Mouse (Mus musculus): ENCODE data around the gene Galnt10.

Galnt10 gene

GRCm38 (mm10) chr11:57635148-57635547 lies 10.1 kb upstream of the Galnt10 start:
- no peak for DNase-seq (ENCODE audit: low read depth, low spot score)

GRCm38 (mm10) chr11:57643691-57644090 lies 1.6 kb upstream of the Galnt10 start:
- DNase-seq (ENCODE audit: low read depth, low spot score) = no peak

- no peak for DNase-seq (ENCODE audit: low read depth, low spot score)
These were observed 811 bp upstream of the Galnt10 start for GRCm38 (mm10) chr11:57644245-57645017.

- DNase-seq (ENCODE audit: low read depth, low spot score) = no peak
These were observed 605 bp downstream of the Galnt10 start for GRCm38 (mm10) chr11:57645847-57646246.

- no peak for DNase-seq (ENCODE audit: low read depth, low spot score)
These were observed 1.2 kb downstream of the Galnt10 start for GRCm38 (mm10) chr11:57646416-57646815.

- DNase-seq (ENCODE audit: low read depth, low spot score) = no peak
These were observed 1.7 kb downstream of the Galnt10 start for GRCm38 (mm10) chr11:57646940-57647339.

GRCm38 (mm10) chr11:57647446-57647845 lies 2.2 kb downstream of the Galnt10 start:
- DNase-seq (ENCODE audit: low read depth, low spot score) = no peak

GRCm38 (mm10) chr11:57648196-57648800 lies 3.1 kb downstream of the Galnt10 start:
- no peak for DNase-seq (ENCODE audit: low read depth, low spot score)

GRCm38 (mm10) chr11:57649269-57649668 lies 4.0 kb downstream of the Galnt10 start:
- no peak for DNase-seq (ENCODE audit: low read depth, low spot score)

- no peak for DNase-seq (ENCODE audit: low read depth, low spot score)
These were observed 4.4 kb downstream of the Galnt10 start for GRCm38 (mm10) chr11:57649671-57650070.

GRCm38 (mm10) chr11:57650867-57651266 lies 5.6 kb downstream of the Galnt10 start:
- DNase-seq (ENCODE audit: low read depth, low spot score) = no peak

GRCm38 (mm10) chr11:57651281-57651810 lies 6.1 kb downstream of the Galnt10 start:
- DNase-seq (ENCODE audit: low read depth, low spot score) = peak; percentile 50

- no peak for DNase-seq (ENCODE audit: low read depth, low spot score)
These were observed 7.1 kb downstream of the Galnt10 start for GRCm38 (mm10) chr11:57652206-57652922.

GRCm38 (mm10) chr11:57652923-57653660 lies 7.8 kb downstream of the Galnt10 start:
- no peak for DNase-seq (ENCODE audit: low read depth, low spot score)

- DNase-seq (ENCODE audit: low read depth, low spot score) = no peak
These were observed 8.6 kb downstream of the Galnt10 start for GRCm38 (mm10) chr11:57653796-57654195.

- no peak for DNase-seq (ENCODE audit: low read depth, low spot score)
These were observed 9.1 kb downstream of the Galnt10 start for GRCm38 (mm10) chr11:57654386-57654785.

GRCm38 (mm10) chr11:57654977-57655397 lies 9.7 kb downstream of the Galnt10 start:
- DNase-seq (ENCODE audit: low read depth, low spot score) = no peak

- no peak for DNase-seq (ENCODE audit: low read depth, low spot score)
These were observed 10.6 kb downstream of the Galnt10 start for GRCm38 (mm10) chr11:57655669-57656325.

GRCm38 (mm10) chr11:57656602-57657275 lies 11.5 kb downstream of the Galnt10 start:
- no peak for DNase-seq (ENCODE audit: low read depth, low spot score)

- no peak for DNase-seq (ENCODE audit: low read depth, low spot score)
These were observed 12.3 kb downstream of the Galnt10 start for GRCm38 (mm10) chr11:57657370-57658072.
